Mouse (Mus musculus) kidney, adult 2 months (tissue): Measurements from ENCODE around the gene Uroc1.

Experiments used
- CTCF ChIP-seq: fragments of 200-500 bp; conservative IDR thresholded peaks from 2 replicates; pipeline ENCODE4 v1.5.1; 2011; ENCODE audit warnings: low read depth, mild to moderate bottlenecking, control low read depth, low read length, moderate library complexity, mixed read lengths; ENCODE audit not compliant: insufficient read depth, insufficient read length
- POLR2A ChIP-seq: fragments of 200-500 bp; IDR thresholded peaks from one replicate; pipeline ENCODE4 v1.6.1; 2011; ENCODE audit warnings: low read depth, low read length, control low read depth

GRCm38 (mm10) chr6:90329953-90330352 lies 3.1 kb upstream of the Uroc1 start:
- TF ChIP-seq CTCF: no peak
- no peak for TF ChIP-seq POLR2A
